Mouse (Mus musculus) liver, embryonic 14.5 days (tissue): Measurements from ENCODE around the gene Orm2. TPM values are rescaled to one million over a fixed set of nuclear protein-coding genes. Genes with fewer than 3 reads are reported as not detected.

Experiments
- ATAC-seq: fragments of 200-750 bp; cut with Nextera tagmentation; 2 replicates; pipeline ENCODE4 v1.8.0; 2017; ENCODE audit warnings: moderate number of reproducible peaks, mild to moderate bottlenecking, moderate library complexity; ENCODE audit not compliant: insufficient read depth
- DNase-seq, 3 experiments: peaks; one replicate each; pipeline ENCODE4 v3.0.0-alpha.2; 2012 to 2013; ENCODE audit warnings: low read depth in 3 of 3, low spot score in 3 of 3
- H3K27ac ChIP-seq: fragments of 300-500 bp; sonication (generic); 2 replicates; pipeline ENCODE4 v1.5.1; 2014; ENCODE audit warnings: moderate library complexity, mild to moderate bottlenecking, control low read depth, inconsistent platforms
- H3K27me3 ChIP-seq: fragments of 300-500 bp; sonication (generic); 2 replicates; pipeline ENCODE4 v1.6.1; 2014; ENCODE audit warnings: mild to moderate bottlenecking, low read length, moderate library complexity; ENCODE audit not compliant: control insufficient read depth, insufficient read depth
- H3K36me3 ChIP-seq: fragments of 300-500 bp; sonication (generic); replicated peaks from 2 replicates; pipeline ENCODE4 v1.6.1; 2014; ENCODE audit warnings: low read depth; ENCODE audit not compliant: control insufficient read depth, insufficient read depth
- H3K4me1 ChIP-seq, 2 experiments: fragments of 200-500 bp in 1 of 2; fragments of 300-500 bp in 1 of 2; sonication (generic) in 1 of 2; replicated peaks; 2 replicates each; pipeline ENCODE4 v1.6.1; 2012 to 2014; ENCODE audit warnings: antibody characterized with exemption in 1 of 2, inconsistent platforms in 1 of 2, low read length in 1 of 2; ENCODE audit not compliant: control insufficient read depth in 2 of 2, insufficient read depth in 2 of 2
- H3K4me2 ChIP-seq: fragments of 300-500 bp; sonication (generic); 2 replicates; pipeline ENCODE4 v1.6.1; 2014; ENCODE audit warnings: low read depth, mild to moderate bottlenecking, control low read depth, moderate library complexity
- H3K4me3 ChIP-seq, 2 experiments: fragments of 200-500 bp in 1 of 2; fragments of 300-500 bp in 1 of 2; sonication (generic) in 1 of 2; 2 replicates each; pipeline ENCODE4 v1.5.1; 2012 to 2014; ENCODE audit warnings: low read depth in 2 of 2, low read length in 2 of 2, mild to moderate bottlenecking in 2 of 2, control low read depth in 1 of 2, inconsistent platforms in 1 of 2, moderate library complexity in 1 of 2; ENCODE audit not compliant: insufficient read depth in 1 of 2
- H3K9ac ChIP-seq: fragments of 300-500 bp; sonication (generic); replicated peaks from 2 replicates; pipeline ENCODE4 v1.6.1; 2014; ENCODE audit warnings: mild to moderate bottlenecking, control low read depth, moderate library complexity
- H3K9me3 ChIP-seq: fragments of 300-500 bp; sonication (generic); 2 replicates; pipeline ENCODE4 v1.6.1; 2016; ENCODE audit warnings: low read length, mixed read lengths; ENCODE audit not compliant: control insufficient read depth
- CTCF ChIP-seq: IDR thresholded peaks from 2 replicates; pipeline ENCODE4 v1.5.1; 2016; ENCODE audit warnings: antibody characterized with exemption, low read depth, control low read depth
- EP300 ChIP-seq: IDR thresholded peaks from 2 replicates; pipeline ENCODE4 v1.6.1; 2016; ENCODE audit warnings: antibody characterized with exemption, low read depth
- WGBS: fragments of 180-500 bp; shearing (Covaris S2); extraction: QIAGEN DNeasy Blood & Tissue Kit; methylation state at CpG from one replicate; pipeline ENCODE4 v1.1.7; 2014; ENCODE audit not compliant: insufficient replicate concordance; 5-methylcytosine and 5-hydroxymethylcytosine counted together
- polyA plus RNA-seq, 2 experiments: library from polyadenylated mRNA; depleted of rRNA in 1 of 2; stranded (reverse) in 1 of 2; unstranded in 1 of 2; fragments of >200 nt; fragmentation: Nextera tagmentation in 1 of 2; extraction: Ambion mirVana in 1 of 2; gene quantifications; 2 replicates each; pipeline versions ENCODE4 v1.2.1 to v1.2.3; 2012 to 2014

Gene Orm2
- polyA plus RNA-seq, 2 experiments, result not detected

DNA sequence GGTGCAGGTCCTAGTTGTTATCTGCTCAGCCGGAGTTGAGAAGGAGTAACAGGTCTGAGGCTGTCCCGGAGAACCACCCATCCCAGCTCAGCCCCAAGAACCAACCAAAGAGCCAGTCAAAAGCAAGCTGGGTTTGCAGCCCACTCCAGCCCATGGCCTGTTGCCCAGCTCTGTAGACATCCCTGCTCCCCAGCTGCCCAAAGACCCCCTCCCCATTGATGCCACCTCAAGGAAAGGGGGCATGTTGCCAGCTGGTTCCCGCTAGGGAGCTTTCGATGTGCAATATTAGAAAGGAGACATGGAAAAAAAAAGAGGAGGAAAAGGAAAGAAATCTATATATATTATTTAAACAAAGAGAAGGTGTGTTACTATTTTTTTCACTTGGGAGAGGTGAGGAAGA is 28.8 kb upstream of the Orm2 start:
- 78% methylated on average over 4 of the region's 4 CpGs for WGBS
- no peak for ATAC-seq

DNA sequence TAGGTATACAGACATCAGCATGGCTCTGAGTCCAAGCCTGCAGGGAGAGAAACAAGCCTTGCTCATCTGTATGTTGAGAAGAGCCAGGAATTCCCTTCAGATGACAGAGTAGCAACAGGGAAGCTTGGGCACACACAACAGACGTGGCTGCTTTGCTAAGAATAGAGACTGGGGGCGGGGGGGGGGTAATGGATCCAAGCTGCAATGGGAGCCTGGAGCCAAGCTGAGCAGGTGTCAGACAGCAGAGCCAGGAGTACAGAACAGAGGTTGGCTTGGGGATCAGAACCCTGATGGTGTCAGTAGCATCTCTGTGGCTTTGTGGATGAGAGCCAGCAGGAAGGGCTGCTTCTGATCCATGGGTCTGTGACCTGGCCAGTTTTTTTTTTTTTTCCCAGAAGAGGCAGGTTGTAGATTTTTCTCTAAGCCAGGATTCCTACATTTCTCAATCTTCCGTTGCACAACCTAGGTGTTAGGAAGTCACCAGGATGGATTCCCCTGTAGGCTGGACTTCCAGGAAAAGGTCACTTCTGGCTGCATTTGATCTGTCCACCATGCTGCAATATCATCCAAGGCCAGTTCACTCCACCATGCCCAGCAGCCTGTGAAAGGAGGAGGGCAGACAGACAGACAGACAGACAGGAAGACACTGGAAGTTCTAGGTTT is 23.7 kb upstream of the Orm2 start:
- Histone ChIP-seq H3K27me3 (no peaks in the 10 kb centered on the region; the same call in 1 of the 2 replicates), H3K27ac (no peak overlapping the region), H3K4me3 (no peak overlapping the region), H3K4me1 (no peaks in the 10 kb centered on the region), H3K4me2 (no peak overlapping the region), H3K9me3 (no peaks in the 10 kb centered on the region), H3K9ac (no peak overlapping the region), H3K36me3 (no peaks in the 10 kb centered on the region)
- TF ChIP-seq EP300 (no peak), CTCF (no peak)
- DNase-seq (no peak), ATAC-seq (no peak)
- 38% methylated on average over 3 of the region's 3 CpGs for WGBS

More for the DNA sequence above, 28.8 kb upstream of the Orm2 start:
- Histone ChIP-seq H3K9ac (no peak overlapping the region), H3K4me1 (no peaks in the 10 kb centered on the region), H3K27ac (no peak overlapping the region), H3K27me3 (no peaks in the 10 kb centered on the region; the same call in 1 of the 2 replicates), H3K9me3 (no peaks in the 10 kb centered on the region), H3K36me3 (no peaks in the 10 kb centered on the region), H3K4me3 (no peak overlapping the region), H3K4me2 (no peak overlapping the region)
- TF ChIP-seq EP300, result no peak
- TF ChIP-seq CTCF, result no peak
- DNase-seq, result no peak

DNA sequence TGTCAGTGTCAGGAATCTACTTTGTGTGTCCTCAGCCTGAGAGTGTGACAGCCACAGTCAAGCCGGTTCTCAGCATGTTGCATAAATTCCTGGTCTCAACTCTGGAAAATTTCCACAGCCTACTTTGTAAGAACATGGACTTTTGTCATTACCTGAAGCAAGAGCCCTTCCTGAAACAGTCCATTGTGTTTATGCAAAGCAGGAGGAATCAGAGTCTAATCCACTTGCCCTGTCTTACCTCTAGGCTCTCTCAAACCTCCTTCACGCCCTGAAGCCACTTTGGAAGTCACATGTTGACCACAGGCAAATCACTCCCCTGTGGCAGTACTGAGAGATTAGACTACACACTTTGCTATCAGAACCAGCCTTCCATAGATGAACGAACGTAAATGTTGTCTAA is 19.8 kb upstream of the Orm2 start:
- Histone ChIP-seq H3K4me3 (no peak overlapping the region), H3K9me3 (no peaks in the 10 kb centered on the region), H3K4me1 (no peaks in the 10 kb centered on the region), H3K4me2 (no peak overlapping the region), H3K27ac (no peak overlapping the region), H3K36me3 (no peaks in the 10 kb centered on the region), H3K9ac (no peak overlapping the region), H3K27me3 (no peaks in the 10 kb centered on the region)
- TF ChIP-seq CTCF (no peak), EP300 (no peak)
- no peak for ATAC-seq
- WGBS, result 53% methylated on average over 4 of the region's 4 CpGs
- DNase-seq, result no peak

DNA sequence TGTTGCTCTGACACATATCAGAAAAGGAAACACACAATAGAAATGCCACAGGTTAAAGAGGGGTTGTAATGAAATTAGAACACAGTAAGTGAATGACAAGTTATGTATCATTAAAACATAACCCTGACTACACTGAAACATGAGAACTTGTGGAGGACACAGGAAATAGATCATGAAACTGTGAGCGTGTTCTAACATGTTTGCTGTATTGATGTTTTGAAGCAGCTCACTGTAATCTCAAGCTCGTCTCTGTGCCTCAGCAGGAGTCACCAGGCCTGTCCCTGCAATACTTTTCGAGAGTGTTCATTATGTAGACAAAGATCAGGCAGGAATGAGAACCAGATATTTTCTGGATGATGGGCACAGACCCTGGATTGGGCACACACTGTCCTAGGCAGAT is 18.6 kb upstream of the Orm2 start:
- H3K9ac ChIP-seq, result no peak overlapping the region
- H3K4me1 ChIP-seq, result no peaks in the 10 kb centered on the region
- H3K36me3 ChIP-seq, result no peaks in the 10 kb centered on the region
- DNase-seq (no peak), ATAC-seq (no peak)
- no peak overlapping the region for H3K4me2 ChIP-seq
- no peak overlapping the region for H3K4me3 ChIP-seq
- no peaks in the 10 kb centered on the region for H3K9me3 ChIP-seq
- WGBS, result 38% methylated on average over 3 of the region's 3 CpGs
- no peaks in the 10 kb centered on the region for H3K27me3 ChIP-seq
- H3K27ac ChIP-seq, result no peak overlapping the region
- no peak for TF ChIP-seq CTCF
- TF ChIP-seq EP300, result no peak

DNA sequence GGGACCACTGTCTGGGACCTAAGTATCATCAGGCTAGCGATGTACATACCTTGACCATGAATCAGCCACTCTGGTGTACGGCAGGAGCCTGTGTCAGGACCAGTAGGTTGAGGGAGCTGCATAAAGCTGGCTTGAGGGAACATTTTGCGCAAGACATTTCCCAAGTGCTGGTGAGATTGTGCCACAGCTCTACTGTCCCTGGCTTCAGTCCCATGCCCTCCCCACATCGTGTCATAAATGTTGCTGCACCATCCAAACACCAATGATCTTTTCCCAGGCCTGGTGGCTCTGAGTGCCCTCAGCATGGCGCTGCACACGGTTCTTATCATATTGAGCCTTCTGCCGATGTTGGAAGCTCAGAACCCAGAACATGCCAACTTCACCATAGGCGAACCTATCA is 18.0 kb upstream of the Orm2 start, which contains the start of gene Orm1:
TSS of gene Orm1 (plus strand) at position 266 of the 400 bp plus-strand sequence.
- DNase-seq (no peak), ATAC-seq (no peak)
- H3K4me2 ChIP-seq, result no peak within 1 kb of the TSS
- no peak within 1 kb of the TSS for H3K27ac ChIP-seq
- no peaks in the 10 kb centered on the region for H3K36me3 ChIP-seq
- H3K4me1 ChIP-seq, result no peaks in the 10 kb centered on the region
- H3K9ac ChIP-seq, result no peak within 1 kb of the TSS
- no peak within 1 kb of the TSS for H3K4me3 ChIP-seq
- no peaks in the 10 kb centered on the region for H3K9me3 ChIP-seq
- no peaks in the 10 kb centered on the region for H3K27me3 ChIP-seq
- 61% methylated on average over 8 of the region's 8 CpGs for WGBS
- no peak for TF ChIP-seq EP300
